Mouse (Mus musculus) midbrain, postnatal 0 days (tissue): Measurements from ENCODE around the gene Khdc1a. TPM values are rescaled to one million over a fixed set of nuclear protein-coding genes. Genes with fewer than 3 reads are reported as not detected.

ENCODE experiments used
- ATAC-seq: fragments of 200-750 bp; cut with Nextera tagmentation; 2 replicates; pipeline ENCODE4 v1.8.0; 2017; ENCODE audit warnings: moderate number of reproducible peaks, mild to moderate bottlenecking, moderate TSS enrichment, moderate library complexity; ENCODE audit not compliant: low FRiP score
- DNase-seq: peaks from one replicate; pipeline ENCODE4 v3.0.0-alpha.2; 2015; ENCODE audit warnings: low spot score
- H3K27ac ChIP-seq: fragments of 300-500 bp; sonication (generic); 2 replicates; pipeline ENCODE4 v1.5.1; 2014; ENCODE audit warnings: low read depth, mild to moderate bottlenecking, low read length, mixed read lengths
- H3K27me3 ChIP-seq: fragments of 300-500 bp; sonication (generic); 2 replicates; pipeline ENCODE4 v1.6.1; 2014; ENCODE audit warnings: low read length, control low read depth, mixed read lengths; ENCODE audit not compliant: insufficient read depth
- H3K36me3 ChIP-seq: fragments of 300-500 bp; sonication (generic); 2 replicates; pipeline ENCODE4 v1.6.1; 2014; ENCODE audit warnings: low read length, control low read depth, mixed read lengths; ENCODE audit not compliant: insufficient read depth
- H3K4me1 ChIP-seq: fragments of 300-500 bp; sonication (generic); 2 replicates; pipeline ENCODE4 v1.6.1; 2014; ENCODE audit warnings: mild to moderate bottlenecking, control low read depth, antibody characterized with exemption, low read length, mixed read lengths; ENCODE audit not compliant: insufficient read depth
- H3K4me2 ChIP-seq: fragments of 300-500 bp; sonication (generic); 2 replicates; pipeline ENCODE4 v1.6.1; 2014; ENCODE audit warnings: low read depth, mild to moderate bottlenecking, low read length, mixed read lengths; ENCODE audit not compliant: poor library complexity, severe bottlenecking
- H3K4me3 ChIP-seq: fragments of 300-500 bp; sonication (generic); 2 replicates; pipeline ENCODE4 v1.5.1; 2014; ENCODE audit warnings: low read depth, mild to moderate bottlenecking, low read length, moderate library complexity
- H3K9ac ChIP-seq: fragments of 300-500 bp; sonication (generic); replicated peaks from 2 replicates; pipeline ENCODE4 v1.6.1; 2014; ENCODE audit warnings: mild to moderate bottlenecking, low read length, moderate library complexity, mixed read lengths; ENCODE audit not compliant: poor library complexity, severe bottlenecking
- H3K9me3 ChIP-seq: fragments of 300-500 bp; sonication (generic); 2 replicates; pipeline ENCODE4 v1.6.1; 2016; ENCODE audit warnings: low read length, control low read depth
- CTCF ChIP-seq: IDR thresholded peaks from 2 replicates; pipeline ENCODE4 v1.5.1; 2016; ENCODE audit warnings: antibody characterized with exemption, mild to moderate bottlenecking
- WGBS: fragments of 180-500 bp; shearing (Covaris S2); extraction: QIAGEN DNeasy Blood & Tissue Kit; methylation state at CpG from one replicate; pipeline ENCODE4 v1.1.7; 2014; 5-methylcytosine and 5-hydroxymethylcytosine counted together
- polyA plus RNA-seq: library from polyadenylated mRNA; unstranded; fragments of >200 nt; fragmentation: Nextera tagmentation; extraction: Ambion mirVana; gene quantifications from 2 replicates; pipeline ENCODE4 v1.2.1, GENCODE M21; 2015
- total RNA-seq: library from RNA; depleted of rRNA; stranded (reverse); fragments of >200 nt; gene quantifications from 2 replicates; pipeline ENCODE4 v1.2.3, GENCODE M21; 2014; rRNA removed

Khdc1a gene
- not detected in 2 replicates for total RNA-seq
- not detected in 2 replicates for polyA plus RNA-seq

- Histone ChIP-seq H3K9ac (no peak within 1 kb of the TSS), H3K9me3 (no peaks in the 10 kb centered on the region), H3K4me1 (no peaks in the 10 kb centered on the region), H3K4me3 (no peak within 1 kb of the TSS), H3K4me2 (no peak within 1 kb of the TSS), H3K36me3 (no peaks in the 10 kb centered on the region), H3K27me3 (no peaks in the 10 kb centered on the region), H3K27ac (no peak within 1 kb of the TSS)
- TF ChIP-seq CTCF, result no peak
- WGBS, result 78% methylated on average over 2 of the region's 2 CpGs
- DNase-seq (no peak), ATAC-seq (no peak)
Observed at GRCm38 (mm10) chr1:21349341-21349740, at the start of gene Khdc1a. Gene Khdc1a (plus strand): TSS chr1:21349641.

GRCm38 (mm10) chr1:21299826-21300225 lies 49.6 kb upstream of the Khdc1a start:
- Histone ChIP-seq H3K27me3 (no peaks in the 10 kb centered on the region), H3K9ac (no peak overlapping the region), H3K36me3 (no peaks in the 10 kb centered on the region), H3K9me3 (no peaks in the 10 kb centered on the region), H3K4me3 (no peak overlapping the region), H3K4me2 (no peak overlapping the region), H3K4me1 (no peaks in the 10 kb centered on the region), H3K27ac (no peak overlapping the region)
- ATAC-seq, result no peak
- WGBS, result 59% methylated on average over 3 of the region's 3 CpGs
- no peak for TF ChIP-seq CTCF
- no peak for DNase-seq

GRCm38 (mm10) chr1:21301686-21302085 lies 47.8 kb upstream of the Khdc1a start:
- 80% methylated on average over 3 of the region's 3 CpGs for WGBS
- H3K4me2 ChIP-seq, result no peak overlapping the region
- H3K9me3 ChIP-seq, result no peaks in the 10 kb centered on the region
- H3K36me3 ChIP-seq, result no peaks in the 10 kb centered on the region
- no peaks in the 10 kb centered on the region for H3K4me1 ChIP-seq
- ATAC-seq (no peak), DNase-seq (no peak)
- TF ChIP-seq CTCF, result no peak
- H3K4me3 ChIP-seq, result no peak overlapping the region
- H3K9ac ChIP-seq, result no peak overlapping the region
- no peaks in the 10 kb centered on the region for H3K27me3 ChIP-seq
- no peak overlapping the region for H3K27ac ChIP-seq

- TF ChIP-seq CTCF, result no peak
- H3K36me3 ChIP-seq, result no peaks in the 10 kb centered on the region
- H3K9me3 ChIP-seq, result no peaks in the 10 kb centered on the region
- no peak overlapping the region for H3K27ac ChIP-seq
- ATAC-seq, result no peak
- WGBS, result 82% methylated on average over 3 of the region's 3 CpGs
- no peaks in the 10 kb centered on the region for H3K27me3 ChIP-seq
- H3K4me3 ChIP-seq, result no peak overlapping the region
- DNase-seq, result no peak
- H3K9ac ChIP-seq, result no peak overlapping the region
- no peak overlapping the region for H3K4me2 ChIP-seq
- H3K4me1 ChIP-seq, result no peaks in the 10 kb centered on the region
Observed at GRCm38 (mm10) chr1:21304174-21304573, 45.3 kb upstream of the Khdc1a start.

- H3K27ac ChIP-seq, result no peak overlapping the region
- H3K4me3 ChIP-seq, result no peak overlapping the region
- no peak for ATAC-seq
- no peak overlapping the region for H3K4me2 ChIP-seq
- WGBS, result 90% methylated on average over 4 of the region's 4 CpGs
- H3K4me1 ChIP-seq, result no peaks in the 10 kb centered on the region
- no peaks in the 10 kb centered on the region for H3K27me3 ChIP-seq
- no peak for TF ChIP-seq CTCF
- H3K36me3 ChIP-seq, result no peaks in the 10 kb centered on the region
- no peak overlapping the region for H3K9ac ChIP-seq
- DNase-seq, result no peak
- H3K9me3 ChIP-seq, result no peaks in the 10 kb centered on the region
Observed at GRCm38 (mm10) chr1:21304646-21305045, 44.8 kb upstream of the Khdc1a start.

- no peak overlapping the region for H3K4me3 ChIP-seq
- H3K36me3 ChIP-seq, result no peaks in the 10 kb centered on the region
- no peak overlapping the region for H3K9ac ChIP-seq
- H3K27ac ChIP-seq, result no peak overlapping the region
- H3K4me2 ChIP-seq, result no peak overlapping the region
- H3K4me1 ChIP-seq, result no peaks in the 10 kb centered on the region
- DNase-seq (no peak), ATAC-seq (no peak)
- WGBS, result 89% methylated on average over 3 of the region's 3 CpGs
- no peaks in the 10 kb centered on the region for H3K9me3 ChIP-seq
- TF ChIP-seq CTCF, result no peak
- H3K27me3 ChIP-seq, result no peaks in the 10 kb centered on the region
Observed at GRCm38 (mm10) chr1:21305443-21305842, 44.0 kb upstream of the Khdc1a start.
